Mouse (Mus musculus) neural tube, embryonic 14.5 days (tissue): ENCODE measurements around the gene Phox2b. TPM values are rescaled to one million over a fixed set of nuclear protein-coding genes. Genes with fewer than 3 reads are reported as not detected.

Experiments used
- ATAC-seq: fragments of 200-750 bp; cut with Nextera tagmentation; 2 replicates; pipeline ENCODE4 v1.8.0; 2017; ENCODE audit warnings: low read depth, mild to moderate bottlenecking, moderate TSS enrichment, moderate library complexity
- H3K27ac ChIP-seq: fragments of 300-500 bp; sonication (generic); 2 replicates; pipeline ENCODE4 v1.5.1; 2014; ENCODE audit warnings: low read depth, mild to moderate bottlenecking, control low read depth, low read length, moderate library complexity, mixed read lengths
- H3K27me3 ChIP-seq: fragments of 300-500 bp; sonication (generic); 2 replicates; pipeline ENCODE4 v1.6.1; 2014; ENCODE audit warnings: low read length; ENCODE audit not compliant: control insufficient read depth, insufficient read depth
- H3K36me3 ChIP-seq: fragments of 300-500 bp; sonication (generic); 2 replicates; pipeline ENCODE4 v1.6.1; 2014; ENCODE audit warnings: low read length, mixed read lengths; ENCODE audit not compliant: control insufficient read depth, insufficient read depth
- H3K4me1 ChIP-seq: fragments of 300-500 bp; sonication (generic); 2 replicates; pipeline ENCODE4 v1.6.1; 2014; ENCODE audit warnings: low read length; ENCODE audit not compliant: control insufficient read depth, insufficient read depth
- H3K4me2 ChIP-seq: fragments of 300-500 bp; sonication (generic); 2 replicates; pipeline ENCODE4 v1.6.1; 2014; ENCODE audit warnings: mild to moderate bottlenecking, low read depth, low read length, control low read depth
- H3K4me3 ChIP-seq: fragments of 300-500 bp; sonication (generic); 2 replicates; pipeline ENCODE4 v1.5.1; 2014; ENCODE audit warnings: low read depth, low read length, control low read depth, mixed read lengths
- H3K9ac ChIP-seq: fragments of 300-500 bp; sonication (generic); replicated peaks from 2 replicates; pipeline ENCODE4 v1.6.1; 2014; ENCODE audit warnings: low read depth, mild to moderate bottlenecking, control low read depth, low read length, mixed read lengths
- H3K9me3 ChIP-seq: fragments of 300-500 bp; sonication (generic); 2 replicates; pipeline ENCODE4 v1.6.1; 2016; ENCODE audit warnings: low read length; ENCODE audit not compliant: control insufficient read depth
- WGBS: fragments of 180-500 bp; shearing (Covaris S2); extraction: QIAGEN DNeasy Blood & Tissue Kit; methylation state at CpG from one replicate; pipeline ENCODE4 v1.1.7; 2014; 5-methylcytosine and 5-hydroxymethylcytosine counted together
- polyA plus RNA-seq: library from polyadenylated mRNA; unstranded; fragments of >200 nt; fragmentation: Nextera tagmentation; extraction: Ambion mirVana; gene quantifications from 2 replicates; pipeline ENCODE4 v1.2.1, GENCODE M21; 2014

Gene Phox2b
- polyA plus RNA-seq: 0.08 and 0.15 TPM in 2 replicates

- no peak within 1 kb of the TSS for H3K27ac ChIP-seq
- ATAC-seq: no peak
Measured at GRCm38 (mm10) chr5:67098733-67099323, at the start of gene Phox2b. Gene Phox2b, minus strand, starts transcription at chr5:67099301.

GRCm38 (mm10) chr5:67142622-67143021 is 43.5 kb upstream of the Phox2b start:
- Histone ChIP-seq H3K9me3 (no peaks in the 10 kb centered on the region), H3K9ac (no peak overlapping the region), H3K4me1 (peaks cover 12% of the 10 kb centered on the region), H3K36me3 (no peaks in the 10 kb centered on the region), H3K27me3 (no peaks in the 10 kb centered on the region), H3K27ac (no peak overlapping the region), H3K4me2 (no peak overlapping the region), H3K4me3 (no peak overlapping the region)
- 83% methylated on average over 4 of the region's 4 CpGs for WGBS
- no peak for ATAC-seq

More at GRCm38 (mm10) chr5:67098733-67099323, at the start of gene Phox2b:
- Histone ChIP-seq H3K4me3 (no peak within 1 kb of the TSS), H3K9me3 (no peaks in the 10 kb centered on the region), H3K4me1 (no peaks in the 10 kb centered on the region), H3K36me3 (no peaks in the 10 kb centered on the region), H3K9ac (no peak within 1 kb of the TSS), H3K4me2 (no peak within 1 kb of the TSS), H3K27me3 (peaks cover 74% of the 10 kb centered on the region)
- 1% methylated on average over 16 of the region's 16 CpGs for WGBS

- Histone ChIP-seq H3K4me3 (no peak overlapping the region), H3K36me3 (no peaks in the 10 kb centered on the region), H3K27me3 (no peaks in the 10 kb centered on the region), H3K27ac (peak overlapping the region; percentile 35), H3K9me3 (no peaks in the 10 kb centered on the region), H3K9ac (no peak overlapping the region), H3K4me1 (peaks cover 12% of the 10 kb centered on the region), H3K4me2 (peak overlapping the region; percentile 17; the same call in 1 of the 2 replicates)
- ATAC-seq: peak; percentile 50; the same call in 1 of the 2 replicates
- WGBS: 27% methylated on average over 25 of the region's 25 CpGs
Measured at GRCm38 (mm10) chr5:67139052-67140015, 40.2 kb upstream of the Phox2b start.

GRCm38 (mm10) chr5:67138643-67139042 is 39.5 kb upstream of the Phox2b start:
- H3K9ac ChIP-seq: no peak overlapping the region
- no peaks in the 10 kb centered on the region for H3K27me3 ChIP-seq
- peak; percentile 80 for ATAC-seq
- H3K4me2 ChIP-seq: peak overlapping the region; percentile 16; the same call in 1 of the 2 replicates
- H3K36me3 ChIP-seq: no peaks in the 10 kb centered on the region
- H3K9me3 ChIP-seq: no peaks in the 10 kb centered on the region
- H3K4me1 ChIP-seq: peaks cover 12% of the 10 kb centered on the region
- H3K27ac ChIP-seq: peak overlapping the region; percentile 35
- no peak overlapping the region for H3K4me3 ChIP-seq
- 7% methylated on average over 8 of the region's 8 CpGs for WGBS

GRCm38 (mm10) chr5:67134698-67135097 is 35.6 kb upstream of the Phox2b start:
- H3K4me1 ChIP-seq: peaks cover 12% of the 10 kb centered on the region
- ATAC-seq: no peak
- no peak overlapping the region for H3K9ac ChIP-seq
- no peak overlapping the region for H3K4me3 ChIP-seq
- no peaks in the 10 kb centered on the region for H3K36me3 ChIP-seq
- 33% methylated on average over 6 of the region's 6 CpGs for WGBS
- H3K4me2 ChIP-seq: no peak overlapping the region
- no peaks in the 10 kb centered on the region for H3K9me3 ChIP-seq
- H3K27ac ChIP-seq: no peak overlapping the region
- H3K27me3 ChIP-seq: no peaks in the 10 kb centered on the region

- no peak overlapping the region for H3K9ac ChIP-seq
- H3K27ac ChIP-seq: no peak overlapping the region
- no peaks in the 10 kb centered on the region for H3K36me3 ChIP-seq
- ATAC-seq: no peak; the same call in 1 of the 2 replicates
- H3K4me2 ChIP-seq: no peak overlapping the region
- 68% methylated on average over 2 of the region's 2 CpGs for WGBS
- no peak overlapping the region for H3K4me3 ChIP-seq
- no peaks in the 10 kb centered on the region for H3K27me3 ChIP-seq
- H3K4me1 ChIP-seq: no peaks in the 10 kb centered on the region
- H3K9me3 ChIP-seq: no peaks in the 10 kb centered on the region
Measured at GRCm38 (mm10) chr5:67131671-67132070, 32.6 kb upstream of the Phox2b start.

GRCm38 (mm10) chr5:67106261-67106660 is 7.2 kb upstream of the Phox2b start:
- peaks cover 40% of the 10 kb centered on the region for H3K27me3 ChIP-seq
- no peaks in the 10 kb centered on the region for H3K36me3 ChIP-seq
- H3K4me3 ChIP-seq: no peak overlapping the region
- H3K4me2 ChIP-seq: no peak overlapping the region
- no peak overlapping the region for H3K9ac ChIP-seq
- H3K27ac ChIP-seq: no peak overlapping the region
- H3K4me1 ChIP-seq: no peaks in the 10 kb centered on the region
- 83% methylated on average over 2 of the region's 2 CpGs for WGBS
- ATAC-seq: no peak
- no peaks in the 10 kb centered on the region for H3K9me3 ChIP-seq

- 6% methylated on average over 3 of the region's 3 CpGs for WGBS
Measured at GRCm38 (mm10) chr5:67103016-67103415, 3.9 kb upstream of the Phox2b start.

More at GRCm38 (mm10) chr5:67103016-67103415, 3.9 kb upstream of the Phox2b start:
- H3K9ac ChIP-seq: no peak overlapping the region
- no peak overlapping the region for H3K27ac ChIP-seq
- no peaks in the 10 kb centered on the region for H3K9me3 ChIP-seq
- H3K4me1 ChIP-seq: no peaks in the 10 kb centered on the region
- no peaks in the 10 kb centered on the region for H3K36me3 ChIP-seq
- H3K27me3 ChIP-seq: peaks cover 56% of the 10 kb centered on the region
- H3K4me2 ChIP-seq: no peak overlapping the region
- no peak overlapping the region for H3K4me3 ChIP-seq
- ATAC-seq: no peak
